Mouse (Mus musculus): ENCODE measurements around the gene Jmjd8. TPM values are rescaled to one million over a fixed set of nuclear protein-coding genes. Genes with fewer than 3 reads are reported as not detected.
"Not testable (repeated sequence)": the region's sequence is repeated elsewhere in the genome, so short reads cannot be mapped to it uniquely, and the experiment has no call there.

Gene Jmjd8
- total RNA-seq, 1 experiment from 2014 or later, result 23.2 TPM

DNA sequence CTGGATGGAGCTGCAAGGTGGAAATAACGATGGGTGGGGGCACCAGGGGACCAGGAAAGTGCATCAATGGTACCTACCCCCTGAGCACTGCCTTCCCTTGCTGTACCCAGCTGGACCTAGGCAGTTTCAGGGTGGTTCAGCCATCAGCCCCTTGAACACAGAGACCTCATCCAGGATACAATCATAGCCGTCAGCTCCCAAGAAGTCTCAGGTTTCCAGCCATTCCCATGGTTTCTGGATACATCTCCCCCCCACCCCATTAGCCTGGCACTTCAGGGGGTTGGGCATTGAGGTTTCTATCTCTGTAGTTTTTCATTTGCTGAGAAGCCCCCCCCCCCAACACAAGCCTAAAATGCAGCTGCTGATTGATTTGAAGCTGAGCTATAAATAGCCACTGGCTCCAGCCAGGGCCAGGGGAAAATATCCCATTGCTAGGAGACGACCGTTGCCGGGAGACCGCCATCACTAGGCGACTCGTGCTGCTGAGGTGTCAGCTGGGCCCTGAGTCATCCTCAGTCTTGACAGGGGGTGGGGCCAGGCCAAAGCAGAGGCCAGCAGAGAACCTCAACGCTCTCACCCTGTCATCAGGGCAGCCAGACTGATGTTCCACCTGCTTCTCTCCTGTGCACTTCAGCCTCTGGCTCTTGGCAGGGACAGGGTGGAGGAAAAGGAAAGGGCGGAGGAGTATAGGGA lies 25.7 kb upstream of the Jmjd8 start:
- ATAC-seq (replicated peaks in 1 of 2; ENCODE audit: insufficient read depth in 1 of 2, low FRiP score in 2 of 2, low TSS enrichment in 1 of 2, low read depth in 1 of 2, poor library complexity in 2 of 2, severe bottlenecking in 2 of 2), result no peak

DNA sequence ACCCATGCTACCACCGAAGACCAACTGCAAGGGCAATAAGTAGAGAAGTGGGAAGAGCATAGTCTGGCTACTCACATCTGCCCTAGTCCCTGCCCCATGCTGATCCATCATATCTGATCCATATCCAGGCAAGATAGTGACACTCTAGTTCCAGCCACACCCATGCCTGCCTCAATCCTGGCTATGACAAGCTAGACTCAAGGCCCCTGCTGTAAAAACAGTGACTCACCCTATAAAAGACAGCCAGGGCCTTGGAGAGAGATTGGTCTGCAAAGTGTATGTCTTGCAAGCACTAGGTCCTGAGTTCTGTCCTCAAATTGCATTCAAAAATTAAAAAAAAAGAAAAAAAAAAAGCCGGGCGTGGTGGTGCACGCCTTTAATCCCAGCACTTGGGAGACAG lies 22.2 kb upstream of the Jmjd8 start:
- ATAC-seq (replicated peaks in 1 of 2; ENCODE audit: insufficient read depth in 1 of 2, low FRiP score in 2 of 2, low TSS enrichment in 1 of 2, low read depth in 1 of 2, poor library complexity in 2 of 2, severe bottlenecking in 2 of 2), result no peak

DNA sequence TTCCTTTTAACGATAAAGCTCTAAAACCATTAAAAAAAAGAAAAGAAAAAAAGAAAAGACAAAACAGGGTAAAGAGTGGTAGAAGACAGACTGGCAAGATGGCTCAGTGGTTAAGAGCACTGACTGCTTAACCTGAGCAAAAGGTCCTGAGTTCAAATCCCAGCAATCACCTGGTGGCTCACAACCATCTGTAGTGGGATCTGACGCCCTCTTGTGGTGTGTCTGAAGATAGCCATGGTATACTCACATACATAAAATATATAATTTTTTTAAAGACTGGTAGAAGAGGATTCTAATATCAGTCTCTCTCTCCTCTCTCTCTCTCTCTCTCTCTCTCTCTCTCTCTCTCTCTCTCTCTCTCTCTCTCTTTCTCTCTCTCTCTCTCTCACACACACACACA lies 21.2 kb upstream of the Jmjd8 start:
- ATAC-seq (replicated peaks in 1 of 2; ENCODE audit: insufficient read depth in 1 of 2, low FRiP score in 2 of 2, low TSS enrichment in 1 of 2, low read depth in 1 of 2, poor library complexity in 2 of 2, severe bottlenecking in 2 of 2), result not testable (repeated sequence)

DNA sequence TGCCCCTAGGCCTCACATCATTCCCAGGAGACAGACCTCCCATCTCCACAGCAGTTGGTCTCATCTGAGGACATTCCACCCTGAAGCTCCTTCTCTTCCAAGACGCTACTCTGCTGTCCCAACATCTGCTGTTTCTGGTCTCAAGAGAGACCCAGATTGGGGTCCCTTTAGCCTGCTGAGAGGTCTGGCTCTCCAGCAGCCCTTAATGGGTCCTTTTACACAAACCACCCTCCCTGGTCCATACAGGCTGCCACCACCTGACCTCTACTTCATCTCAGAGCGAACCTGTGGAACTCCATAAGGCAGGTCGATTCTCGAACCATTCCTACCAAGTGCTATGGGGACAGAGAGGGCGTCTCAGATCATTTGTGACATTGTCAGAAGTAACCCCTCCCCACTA lies 20.6 kb upstream of the Jmjd8 start:
- ATAC-seq (replicated peaks in 1 of 2; ENCODE audit: insufficient read depth in 1 of 2, low FRiP score in 2 of 2, low TSS enrichment in 1 of 2, low read depth in 1 of 2, poor library complexity in 2 of 2, severe bottlenecking in 2 of 2), result no peak

DNA sequence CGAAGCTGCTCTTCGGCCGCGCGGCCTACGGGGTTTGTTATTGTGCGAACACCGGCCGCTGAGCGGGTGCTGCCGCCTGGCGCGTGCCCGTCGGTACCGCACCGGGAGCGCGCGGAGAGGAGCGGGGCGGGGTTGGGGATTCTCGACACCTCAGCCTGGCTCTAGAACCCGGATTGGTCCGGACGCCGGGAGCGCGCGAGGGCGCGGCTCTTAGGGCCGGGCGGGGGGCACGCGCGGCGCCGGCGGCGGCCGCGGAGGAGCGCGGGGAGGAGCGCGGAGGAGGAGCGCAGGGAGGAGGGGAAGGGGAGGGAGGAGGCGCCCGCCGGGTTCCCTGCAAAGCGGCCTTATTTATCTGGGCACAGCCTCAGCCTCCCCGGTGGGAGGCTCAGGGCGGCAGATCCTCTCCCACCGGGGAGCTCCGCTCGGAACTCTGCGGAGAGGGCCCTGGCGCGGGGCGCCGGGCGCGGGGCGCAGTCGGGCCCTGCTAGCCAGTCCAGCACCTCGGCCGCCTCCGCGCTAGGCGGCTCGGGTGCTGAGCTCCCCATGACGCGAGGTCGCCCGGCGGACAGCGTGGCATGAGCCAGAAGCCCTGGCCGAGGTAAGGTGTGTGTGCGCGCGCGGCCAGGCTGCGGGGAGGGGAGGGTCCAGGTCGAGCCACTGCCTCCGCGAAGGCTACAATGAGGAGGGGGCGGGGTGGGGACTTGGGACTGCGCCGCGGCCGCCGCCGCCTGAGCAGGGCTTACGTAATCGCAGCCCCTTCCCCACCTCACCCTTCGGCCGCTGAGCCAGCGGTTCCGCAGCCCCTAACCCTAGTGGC lies 19.7 kb upstream of the Jmjd8 start, which contains the start of gene Fbxl16:
Gene Fbxl16 (plus strand): TSS at position 297 of the 817 bp plus-strand sequence.
- ATAC-seq (replicated peaks in 1 of 2; ENCODE audit: insufficient read depth in 1 of 2, low FRiP score in 2 of 2, low TSS enrichment in 1 of 2, low read depth in 1 of 2, poor library complexity in 2 of 2, severe bottlenecking in 2 of 2), result no peak

DNA sequence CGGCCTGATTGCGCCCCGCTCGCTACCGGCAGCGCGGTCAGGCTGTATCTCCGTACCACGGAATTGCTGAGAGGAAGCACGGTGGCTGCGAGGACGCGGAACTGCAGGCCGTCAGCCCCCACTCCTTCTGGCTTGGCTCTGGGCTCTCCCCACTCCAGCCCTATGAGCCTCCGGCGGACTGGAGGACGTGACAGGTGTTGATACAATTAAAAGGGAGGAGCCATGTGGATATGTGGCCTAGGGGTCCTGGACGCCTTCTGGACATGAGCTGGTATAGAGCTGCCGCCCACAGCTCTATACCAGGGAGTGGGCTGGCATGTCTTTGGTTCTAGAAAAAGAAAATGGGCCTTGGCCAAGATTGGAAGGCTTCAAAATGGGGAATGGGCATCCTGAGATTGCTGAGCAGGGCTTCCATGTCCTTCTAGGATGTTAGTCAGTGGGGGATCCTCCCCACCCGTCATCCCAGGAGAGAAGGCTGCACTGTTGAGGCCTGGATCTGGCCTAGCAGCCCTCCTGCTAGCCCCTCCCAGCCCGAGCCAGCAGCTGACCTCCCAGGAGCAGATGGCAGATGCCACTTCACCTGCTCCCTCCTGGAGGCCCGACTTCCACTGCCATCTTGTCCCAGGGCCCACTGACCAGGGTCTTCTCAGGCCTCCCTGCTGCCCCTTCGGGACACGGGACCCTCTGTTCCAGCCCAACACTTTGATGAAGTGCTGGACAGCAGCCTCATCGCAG lies 18.9 kb upstream of the Jmjd8 start:
- no peak for ATAC-seq (replicated peaks in 1 of 2; ENCODE audit: insufficient read depth in 1 of 2, low FRiP score in 2 of 2, low TSS enrichment in 1 of 2, low read depth in 1 of 2, poor library complexity in 2 of 2, severe bottlenecking in 2 of 2)

DNA sequence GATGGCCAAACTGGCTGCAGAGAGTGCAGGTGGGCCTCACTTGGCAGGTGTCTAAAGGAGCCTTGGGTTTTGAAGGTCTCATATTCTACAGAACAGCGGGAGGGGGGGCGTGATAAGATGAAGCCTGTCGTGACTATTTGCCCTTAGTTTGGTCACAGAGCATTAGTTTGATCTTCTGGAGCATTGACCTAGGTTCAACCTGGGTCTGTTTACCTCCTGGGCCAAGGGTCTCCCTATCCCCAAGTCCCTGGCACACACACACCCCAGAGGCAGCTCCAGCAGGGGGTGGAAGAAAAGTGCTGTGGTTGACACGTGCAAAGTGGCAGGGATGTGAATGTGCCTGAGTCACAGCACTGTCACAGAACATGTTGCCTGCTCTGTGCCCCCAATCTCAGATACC lies 17.8 kb upstream of the Jmjd8 start:
- no peak for ATAC-seq (replicated peaks in 1 of 2; ENCODE audit: insufficient read depth in 1 of 2, low FRiP score in 2 of 2, low TSS enrichment in 1 of 2, low read depth in 1 of 2, poor library complexity in 2 of 2, severe bottlenecking in 2 of 2)

DNA sequence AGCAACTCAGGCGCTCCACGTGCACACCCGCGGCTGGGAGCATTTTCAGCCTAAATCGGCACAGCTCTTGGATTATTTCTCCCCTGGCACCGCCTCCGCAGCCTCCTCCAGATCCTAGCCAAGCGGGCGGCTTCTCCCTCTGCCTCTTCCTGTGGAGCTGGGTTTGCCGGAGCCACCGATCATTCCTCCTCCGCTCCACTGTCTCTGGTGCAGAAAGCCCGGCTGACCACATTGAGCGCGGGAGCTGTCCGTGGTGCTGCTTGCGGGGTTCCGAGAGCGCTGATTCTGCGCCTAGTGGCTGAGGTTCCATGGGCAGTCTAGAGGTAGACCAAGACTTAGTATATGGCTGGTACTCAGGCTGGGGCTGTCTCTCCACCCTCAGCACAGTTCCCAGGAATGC lies 15.2 kb upstream of the Jmjd8 start:
- peak; percentile 75 to 88 for ATAC-seq (replicated peaks in 1 of 2; ENCODE audit: insufficient read depth in 1 of 2, low FRiP score in 2 of 2, low TSS enrichment in 1 of 2, low read depth in 1 of 2, poor library complexity in 2 of 2, severe bottlenecking in 2 of 2)

DNA sequence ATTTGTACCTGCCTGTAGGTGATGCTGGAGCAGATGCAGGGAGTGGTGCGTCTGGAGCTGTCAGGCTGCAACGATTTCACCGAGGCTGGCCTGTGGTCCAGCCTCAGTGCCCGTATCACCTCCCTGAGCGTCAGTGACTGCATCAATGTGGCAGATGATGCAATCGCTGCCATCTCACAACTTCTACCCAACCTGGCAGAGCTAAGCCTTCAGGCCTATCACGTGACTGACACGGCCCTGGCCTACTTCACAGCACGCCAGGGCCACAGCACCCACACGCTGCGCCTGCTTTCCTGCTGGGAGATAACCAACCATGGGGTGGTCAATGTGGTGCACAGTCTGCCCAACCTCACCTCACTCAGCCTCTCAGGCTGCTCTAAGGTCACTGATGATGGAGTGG lies 11.0 kb upstream of the Jmjd8 start:
- ATAC-seq (replicated peaks in 1 of 2; ENCODE audit: insufficient read depth in 1 of 2, low FRiP score in 2 of 2, low TSS enrichment in 1 of 2, low read depth in 1 of 2, poor library complexity in 2 of 2, severe bottlenecking in 2 of 2), result no peak

DNA sequence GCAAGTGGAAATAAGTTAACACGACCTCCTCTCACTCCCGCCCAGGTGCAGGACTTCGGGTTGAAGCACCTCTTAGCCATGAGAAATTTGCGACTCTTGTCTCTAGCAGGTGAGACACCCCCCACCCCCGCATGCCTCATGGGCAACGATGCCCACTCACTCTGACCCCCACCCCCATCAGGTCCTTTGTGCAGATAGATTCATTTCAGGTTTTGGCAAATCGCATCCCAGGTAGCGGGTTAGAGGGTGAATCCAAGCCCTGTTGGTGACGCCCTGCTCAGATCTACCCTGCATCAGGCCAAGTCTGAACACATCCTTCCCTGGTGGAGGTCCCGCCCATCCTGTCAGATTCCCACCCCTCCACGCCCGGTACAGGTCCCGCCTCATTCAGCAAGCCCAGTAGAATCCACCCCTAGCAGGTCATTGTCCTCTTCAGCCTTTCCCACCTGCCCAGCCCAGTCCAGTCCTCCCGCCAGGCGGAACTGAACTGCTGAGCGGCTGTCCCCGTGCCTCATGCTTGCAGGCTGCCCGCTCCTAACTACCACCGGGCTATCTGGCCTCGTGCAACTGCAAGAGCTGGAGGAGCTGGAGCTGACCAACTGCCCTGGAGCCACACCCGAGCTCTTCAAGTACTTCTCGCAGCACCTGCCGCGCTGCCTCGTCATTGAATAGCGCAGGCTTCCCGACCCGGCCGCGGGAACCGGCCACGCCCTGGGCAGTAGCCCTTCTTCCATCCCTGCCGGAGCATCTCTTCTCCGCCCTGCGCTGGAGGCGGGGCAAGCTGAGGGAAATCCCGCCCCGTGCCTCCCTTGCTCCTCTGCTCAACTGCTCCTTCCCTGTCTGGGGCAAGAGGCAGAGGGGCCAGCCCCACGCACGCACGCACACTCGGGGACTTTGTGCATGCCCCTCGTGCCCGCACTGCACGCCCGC lies 9.6 kb upstream of the Jmjd8 start:
- ATAC-seq (replicated peaks in 1 of 2; ENCODE audit: insufficient read depth in 1 of 2, low FRiP score in 2 of 2, low TSS enrichment in 1 of 2, low read depth in 1 of 2, poor library complexity in 2 of 2, severe bottlenecking in 2 of 2), result 0 out of 4 replicates have a peak, but pooled peaks of 1 of the 2 experiments have one; percentile 22

DNA sequence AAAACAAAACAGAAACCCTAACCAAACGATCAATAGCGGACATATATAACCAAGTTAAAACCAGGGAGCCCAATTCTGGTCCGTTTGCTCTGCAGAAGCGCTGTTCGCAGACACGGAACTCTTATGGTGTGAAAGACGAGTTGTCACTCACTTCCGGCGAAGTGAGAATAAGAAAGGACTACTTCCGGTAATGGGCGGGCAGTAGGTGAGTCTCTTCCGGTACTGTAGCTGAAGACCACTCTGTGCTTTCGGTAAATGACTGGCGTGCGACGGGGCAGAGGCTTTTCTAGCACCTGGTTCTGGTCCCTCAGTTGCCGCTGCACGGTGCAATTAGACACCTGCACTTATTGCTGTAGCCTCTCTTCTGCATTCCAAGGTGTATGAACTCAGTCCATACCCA lies 5.2 kb upstream of the Jmjd8 start, which contains the start of gene Wdr24:
Gene Wdr24 (plus strand): TSS at position 176 of the 400 bp plus-strand sequence.
- peak; percentile 68 to 78; a peak in 3 of 4 replicates for ATAC-seq (replicated peaks in 1 of 2; ENCODE audit: insufficient read depth in 1 of 2, low FRiP score in 2 of 2, low TSS enrichment in 1 of 2, low read depth in 1 of 2, poor library complexity in 2 of 2, severe bottlenecking in 2 of 2)

DNA sequence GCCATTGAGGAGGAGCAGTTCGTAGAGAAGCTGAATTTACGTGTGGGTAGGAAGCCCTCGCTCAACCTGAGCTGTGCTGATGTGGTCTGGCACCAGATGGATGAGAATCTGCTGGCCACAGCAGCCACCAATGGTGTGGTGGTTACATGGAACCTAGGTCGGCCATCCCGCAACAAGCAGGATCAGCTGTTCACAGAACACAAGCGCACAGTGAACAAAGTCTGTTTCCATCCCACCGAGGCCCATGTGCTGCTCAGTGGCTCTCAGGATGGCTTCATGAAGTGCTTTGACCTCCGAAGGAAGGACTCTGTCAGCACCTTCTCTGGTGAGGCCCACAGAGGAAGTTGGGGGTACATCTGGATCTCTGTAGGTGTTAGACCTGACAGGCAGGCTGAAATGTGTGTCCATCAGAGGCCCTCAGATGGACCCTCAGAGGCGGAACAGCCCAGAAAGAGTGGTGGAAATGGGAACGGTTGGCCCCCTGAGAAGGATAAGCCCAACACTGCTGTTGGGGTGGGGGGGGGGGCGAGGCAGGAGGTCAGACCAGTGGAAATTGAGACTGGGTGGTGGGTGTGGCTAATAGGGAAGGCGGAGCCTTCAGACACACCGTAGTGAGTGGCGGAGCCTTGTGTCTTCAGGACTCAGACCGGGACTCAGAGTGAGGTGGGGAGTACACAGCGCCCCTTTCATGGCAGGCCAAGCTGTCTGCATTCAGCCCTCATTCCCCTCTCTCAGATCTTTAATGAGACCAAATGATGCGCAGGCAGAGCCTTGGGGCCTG lies 4.1 kb upstream of the Jmjd8 start:
- no peak for ATAC-seq (replicated peaks in 1 of 2; ENCODE audit: insufficient read depth in 1 of 2, low FRiP score in 2 of 2, low TSS enrichment in 1 of 2, low read depth in 1 of 2, poor library complexity in 2 of 2, severe bottlenecking in 2 of 2)

DNA sequence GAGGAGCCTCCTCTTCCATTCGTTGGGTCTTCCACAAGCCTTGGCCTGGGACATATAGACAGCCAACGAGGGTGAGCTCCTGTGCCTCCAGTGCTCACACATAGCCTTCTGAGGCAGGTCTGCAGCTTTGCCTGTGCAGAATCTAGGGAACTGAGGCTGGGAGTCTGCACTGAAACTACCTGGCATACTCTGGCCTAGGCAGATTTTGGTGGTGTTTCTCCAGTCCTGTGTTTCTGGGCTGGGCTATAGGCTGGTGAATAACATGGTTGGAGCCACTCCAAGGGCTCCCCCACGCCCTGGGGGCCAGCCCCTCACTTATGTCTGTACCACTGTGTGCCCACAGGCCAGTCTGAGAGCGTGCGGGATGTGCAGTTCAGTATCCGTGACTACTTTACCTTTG lies 3.4 kb upstream of the Jmjd8 start:
- ATAC-seq (replicated peaks in 1 of 2; ENCODE audit: insufficient read depth in 1 of 2, low FRiP score in 2 of 2, low TSS enrichment in 1 of 2, low read depth in 1 of 2, poor library complexity in 2 of 2, severe bottlenecking in 2 of 2), result no peak

DNA sequence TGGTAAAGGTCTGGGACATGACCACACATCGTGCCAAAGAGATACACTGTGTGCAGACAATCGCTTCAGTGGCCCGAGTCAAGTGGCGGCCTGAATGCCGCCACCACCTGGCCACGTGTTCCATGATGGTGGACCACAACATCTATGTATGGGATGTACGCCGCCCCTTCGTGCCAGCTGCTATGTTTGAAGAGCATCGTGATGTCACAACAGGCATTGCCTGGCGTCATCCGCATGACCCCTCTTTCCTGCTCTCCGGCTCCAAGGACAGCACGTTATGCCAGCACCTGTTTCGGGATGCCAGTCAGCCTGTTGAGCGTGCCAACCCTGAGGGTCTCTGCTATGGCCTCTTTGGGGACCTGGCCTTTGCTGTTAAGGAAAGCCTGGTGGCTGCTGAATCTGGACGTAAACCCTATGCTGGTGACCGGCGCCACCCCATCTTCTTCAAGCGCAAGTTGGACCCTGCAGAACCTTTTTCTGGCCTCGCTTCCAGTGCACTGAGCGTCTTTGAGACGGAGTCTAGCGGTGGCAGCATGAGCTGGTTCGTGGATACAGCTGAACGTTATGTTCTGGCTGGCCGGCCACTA lies 2.6 kb upstream of the Jmjd8 start:
- no peak for ATAC-seq (replicated peaks in 1 of 2; ENCODE audit: insufficient read depth in 1 of 2, low FRiP score in 2 of 2, low TSS enrichment in 1 of 2, low read depth in 1 of 2, poor library complexity in 2 of 2, severe bottlenecking in 2 of 2)

DNA sequence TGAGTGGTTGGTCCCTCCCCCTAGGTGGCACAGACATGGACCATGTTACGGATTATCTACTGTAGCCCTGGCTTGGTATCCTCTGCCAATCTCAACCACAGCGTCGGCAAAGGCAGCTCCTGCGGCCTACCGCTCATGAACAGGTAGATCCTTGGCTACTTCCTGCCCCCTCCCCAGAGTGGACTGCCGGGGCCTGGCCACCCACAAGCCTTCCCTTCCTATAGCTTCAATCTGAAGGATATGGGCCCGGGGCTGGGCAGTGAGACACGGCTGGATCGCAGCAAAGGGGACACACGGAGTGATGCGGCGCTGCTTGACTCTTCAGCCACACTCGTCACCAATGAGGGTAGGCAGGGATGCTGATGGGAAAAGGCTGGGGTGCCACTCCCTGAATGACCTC lies 1.7 kb upstream of the Jmjd8 start:
- no peak for ATAC-seq (replicated peaks in 1 of 2; ENCODE audit: insufficient read depth in 1 of 2, low FRiP score in 2 of 2, low TSS enrichment in 1 of 2, low read depth in 1 of 2, poor library complexity in 2 of 2, severe bottlenecking in 2 of 2)

Measured in hematopoietic stem cell, adult 5-6 weeks (primary cell).